Mouse (Mus musculus): ENCODE results near the gene Ctps.
A peak's percentile ranks its signal among the peaks of the same experiment; 100 is the strongest.

Ctps gene

GRCm38 (mm10) chr4:120570438-120571069 lies 478 bp upstream of the Ctps start:
- DNase-seq = no peak

GRCm38 (mm10) chr4:120569025-120569424 lies 1.1 kb downstream of the Ctps start:
- peak; percentile 45 to 60 for DNase-seq

GRCm38 (mm10) chr4:120568005-120568404 lies 2.1 kb downstream of the Ctps start:
- DNase-seq = peak in 1 of 2 experiments; percentile 39

- DNase-seq = no peak
Measured at GRCm38 (mm10) chr4:120565726-120566125, 4.3 kb downstream of the Ctps start.

- DNase-seq = no peak
Measured at GRCm38 (mm10) chr4:120556592-120556991, 13.5 kb downstream of the Ctps start.

GRCm38 (mm10) chr4:120544896-120545295 lies 25.2 kb downstream of the Ctps start:
- no peak for DNase-seq

- DNase-seq = no peak
Measured at GRCm38 (mm10) chr4:120538664-120539063, 31.4 kb downstream of the Ctps start.

GRCm38 (mm10) chr4:120531986-120532385 lies 38.1 kb downstream of the Ctps start, which contains the start of gene Slfnl1:
Gene Slfnl1 (plus strand): TSS chr4:120532231.
- DNase-seq = no peak

- no peak for DNase-seq
Measured at GRCm38 (mm10) chr4:120528171-120528570, 41.9 kb downstream of the Ctps start.

- DNase-seq = no peak
Measured at GRCm38 (mm10) chr4:120523092-120523491, 47.0 kb downstream of the Ctps start.

GRCm38 (mm10) chr4:120522351-120522750 lies 47.7 kb downstream of the Ctps start:
- DNase-seq = peak; percentile 53 to 67

- DNase-seq = no peak
Measured at GRCm38 (mm10) chr4:120521761-120522160, 48.3 kb downstream of the Ctps start.

- DNase-seq = peak; percentile 60 to 77
Measured at GRCm38 (mm10) chr4:120517335-120517734, 52.7 kb downstream of the Ctps start.

- DNase-seq = no peak
Measured at GRCm38 (mm10) chr4:120516907-120517306, 53.2 kb downstream of the Ctps start.

- peak; percentile 18 to 25 for DNase-seq
Measured at GRCm38 (mm10) chr4:120516491-120516890, 53.6 kb downstream of the Ctps start.

- no peak for DNase-seq
Measured at GRCm38 (mm10) chr4:120514366-120514765, 55.7 kb downstream of the Ctps start.

GRCm38 (mm10) chr4:120511203-120511602 lies 58.9 kb downstream of the Ctps start:
- no peak for DNase-seq

GRCm38 (mm10) chr4:120506955-120507354 lies 63.1 kb downstream of the Ctps start:
- DNase-seq = no peak

All from kidney, postnatal 36 days (tissue).